21 mouse cellular contexts compared by ENCODE assay signal in genomic region chr4:113763684-113764083, GRCm38 (mm10).
DNase-seq lines count a peak whose midpoint lies in the region; ATAC-seq and TF ChIP-seq lines count a peak whose summit lies in the region.
"Had no signal": no experiment of that assay in that cellular context is flagged by ENCODE, and none has a peak within 500 bp of the region (broad histone marks: within the 10 kb centered on the region; RNA-seq: fewer than 3 reads in every experiment).

No protein-coding gene starts in this region.

- 48% methylated on average over 1 of the region's 1 CpGs for WGBS in intestine, embryonic 14.5 days
- WGBS in intestine, postnatal 0 days = 11% methylated on average over 1 of the region's 1 CpGs
- 38% methylated on average over 1 of the region's 1 CpGs for WGBS in intestine, embryonic 15.5 days
- WGBS in intestine, embryonic 16.5 days = 41% methylated on average over 1 of the region's 1 CpGs

- DNase-seq in intestine, embryonic 14.5 days (ENCODE audit: low spot score) = no peak
- no peak for DNase-seq in embryo, embryonic 11 days
- no peak for DNase-seq in urinary bladder, postnatal 4 days (ENCODE audit: low spot score in 2 of 2)
- DNase-seq: adrenal gland, adult 2 months; adrenal gland, adult 8-10 months; adrenal gland, postnatal 10 days; adrenal gland, postnatal 14 days; adrenal gland, postnatal 25 days; adrenal gland, postnatal 36 days; B cell, adult 2 months; cerebellum, adult 11 months; cerebellum, adult 11-12 months; cerebellum, adult 18-20 months had no signal

- H3K4me1 ChIP-seq in intestine, embryonic 14.5 days (replicated peaks; ENCODE audit: control insufficient read depth, insufficient read depth, low read length) = no peaks in the 10 kb centered on the region
- no peaks in the 10 kb centered on the region for H3K4me1 ChIP-seq in intestine, postnatal 0 days (replicated peaks; ENCODE audit: control insufficient read depth, insufficient read depth, low read length)
- no peaks in the 10 kb centered on the region for H3K4me1 ChIP-seq in intestine, embryonic 15.5 days (replicated peaks)
- no peaks in the 10 kb centered on the region for H3K4me1 ChIP-seq in intestine, embryonic 16.5 days (ENCODE audit: control insufficient read depth, insufficient read depth, low read length)

- no peak for TF ChIP-seq CTCF in intestine, postnatal 0 days (IDR thresholded peaks at IDR 0.05; ENCODE audit: low read depth)

- H3K9me3 ChIP-seq in intestine, embryonic 14.5 days (ENCODE audit: control insufficient read depth, low read length) = no peaks in the 10 kb centered on the region
- H3K9me3 ChIP-seq in intestine, postnatal 0 days (ENCODE audit: control insufficient read depth) = no peaks in the 10 kb centered on the region
- H3K9me3 ChIP-seq in intestine, embryonic 15.5 days = no peaks in the 10 kb centered on the region
- H3K9me3 ChIP-seq in intestine, embryonic 16.5 days (ENCODE audit: control insufficient read depth, low read length) = no peaks in the 10 kb centered on the region
- H3K9me3 ChIP-seq: G1E had no signal

- ATAC-seq in intestine, embryonic 14.5 days (replicated peaks; ENCODE audit: low FRiP score, low TSS enrichment, low read depth) = 0 out of 2 replicates have a peak, but pooled peaks have one; percentile 32
- ATAC-seq in intestine, postnatal 0 days = no peak
- peak; percentile 92 for ATAC-seq in intestine, embryonic 15.5 days
- ATAC-seq in intestine, embryonic 16.5 days = peak; percentile 97
- ATAC-seq: activated CD4-positive, CD25-positive, alpha-beta regulatory T cell, adult 4 months; CD4-positive, CD25-positive, alpha-beta regulatory T cell, adult 4 months; Patski had no signal

- no peak overlapping the region for H3K4me2 ChIP-seq in intestine, embryonic 14.5 days (ENCODE audit: low read length)
- no peak overlapping the region for H3K4me2 ChIP-seq in intestine, postnatal 0 days (replicated peaks; ENCODE audit: low read depth)
- H3K4me2 ChIP-seq in intestine, embryonic 15.5 days (replicated peaks) = no peak overlapping the region
- H3K4me2 ChIP-seq in intestine, embryonic 16.5 days (ENCODE audit: low read depth, low read length) = no peak overlapping the region

- no peaks in the 10 kb centered on the region for H3K27me3 ChIP-seq in intestine, embryonic 14.5 days (replicated peaks; ENCODE audit: control insufficient read depth, insufficient read depth, low read length)
- H3K27me3 ChIP-seq in intestine, postnatal 0 days (replicated peaks; ENCODE audit: control insufficient read depth, insufficient read depth, low read length) = no peaks in the 10 kb centered on the region
- H3K27me3 ChIP-seq in intestine, embryonic 15.5 days (replicated peaks) = no peaks in the 10 kb centered on the region
- no peaks in the 10 kb centered on the region for H3K27me3 ChIP-seq in intestine, embryonic 16.5 days (replicated peaks; ENCODE audit: control insufficient read depth, insufficient read depth, low read length)
- H3K27me3 ChIP-seq: CH12.LX, Patski had no signal

- no peaks in the 10 kb centered on the region for H3K36me3 ChIP-seq in intestine, embryonic 14.5 days (ENCODE audit: control insufficient read depth, insufficient read depth, low read length)
- H3K36me3 ChIP-seq in intestine, postnatal 0 days (ENCODE audit: control insufficient read depth, insufficient read depth) = no peaks in the 10 kb centered on the region
- H3K36me3 ChIP-seq in intestine, embryonic 15.5 days = no peaks in the 10 kb centered on the region
- H3K36me3 ChIP-seq in intestine, embryonic 16.5 days (ENCODE audit: control insufficient read depth, insufficient read depth, low read length) = no peaks in the 10 kb centered on the region
- H3K36me3 ChIP-seq: G1E had no signal

- H3K4me3 ChIP-seq in intestine, embryonic 14.5 days (ENCODE audit: low read depth, low read length) = no peak overlapping the region
- H3K4me3 ChIP-seq in intestine, postnatal 0 days (ENCODE audit: low read depth, low read length) = no peak overlapping the region
- no peak overlapping the region for H3K4me3 ChIP-seq in intestine, embryonic 15.5 days (replicated peaks)
- H3K4me3 ChIP-seq in intestine, embryonic 16.5 days (ENCODE audit: low read length) = no peak overlapping the region

- no peak overlapping the region for H3K9ac ChIP-seq in intestine, embryonic 14.5 days (ENCODE audit: low read length)
- H3K9ac ChIP-seq in intestine, postnatal 0 days (ENCODE audit: low read depth, low read length) = no peak overlapping the region
- no peak overlapping the region for H3K9ac ChIP-seq in intestine, embryonic 15.5 days
- no peak overlapping the region for H3K9ac ChIP-seq in intestine, embryonic 16.5 days (ENCODE audit: low read depth, low read length)

- no peak overlapping the region for H3K27ac ChIP-seq in intestine, embryonic 14.5 days (ENCODE audit: low read depth)
- H3K27ac ChIP-seq in intestine, postnatal 0 days (ENCODE audit: low read depth, low read length) = no peak overlapping the region
- no peak overlapping the region for H3K27ac ChIP-seq in intestine, embryonic 15.5 days
- H3K27ac ChIP-seq in intestine, embryonic 16.5 days (ENCODE audit: low read length) = no peak overlapping the region
